Mouse (Mus musculus) layer of hippocampus, postnatal 14 days (tissue): ENCODE results near the gene Capn2. TPM values are rescaled to one million over a fixed set of nuclear protein-coding genes. Genes with fewer than 3 reads are reported as not detected.
A peak's percentile ranks its signal among the peaks of the same experiment; 100 is the strongest.

ENCODE experiments used
- DNase-seq, 2 experiments: peaks; one replicate each; pipeline ENCODE4 v3.0.0; 2021 to 2022; ENCODE audit warnings: low spot score in 2 of 2, mixed read lengths in 1 of 2
- total RNA-seq, 2 experiments: library from RNA; stranded (reverse); gene quantifications; 2 replicates each; pipeline ENCODE4 v1.2.3; 2021

Gene Capn2
- total RNA-seq, 2 experiments from 2014 or later = 67.8 to 69.2 TPM

- no peak for DNase-seq
Measured at GRCm38 (mm10) chr1:182465309-182465708, 52.1 kb downstream of the Capn2 start.

GRCm38 (mm10) chr1:182461813-182462212 lies 55.6 kb downstream of the Capn2 start:
- peak; percentile 44 to 71 for DNase-seq

- no peak for DNase-seq
Measured at GRCm38 (mm10) chr1:182461261-182461660, 56.1 kb downstream of the Capn2 start.

- DNase-seq = no peak
Measured at GRCm38 (mm10) chr1:182460291-182461244, 56.8 kb downstream of the Capn2 start.

GRCm38 (mm10) chr1:182459436-182459835 lies 58.0 kb downstream of the Capn2 start:
- DNase-seq = no peak

GRCm38 (mm10) chr1:182458556-182458955 lies 58.9 kb downstream of the Capn2 start:
- no peak for DNase-seq

DNA sequence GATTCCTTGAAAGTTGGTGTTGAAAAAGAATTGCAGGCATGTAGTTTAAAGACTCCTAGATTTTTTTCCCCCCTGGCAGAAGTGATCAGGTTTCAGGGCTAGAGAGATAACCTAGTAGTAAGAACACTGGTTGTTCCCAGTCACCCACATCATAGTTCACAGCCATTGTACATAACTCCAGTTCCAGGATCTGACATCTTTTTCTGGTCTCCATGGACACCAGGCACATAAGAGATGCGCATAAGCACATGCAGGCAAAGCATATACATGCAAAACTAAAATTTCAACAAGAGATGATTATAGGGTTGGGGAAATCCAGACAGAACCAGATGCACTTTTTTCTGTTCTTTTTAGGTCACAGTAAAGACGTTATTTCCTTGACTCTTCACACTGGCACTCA lies 62.3 kb downstream of the Capn2 start:
- DNase-seq = no peak

DNA sequence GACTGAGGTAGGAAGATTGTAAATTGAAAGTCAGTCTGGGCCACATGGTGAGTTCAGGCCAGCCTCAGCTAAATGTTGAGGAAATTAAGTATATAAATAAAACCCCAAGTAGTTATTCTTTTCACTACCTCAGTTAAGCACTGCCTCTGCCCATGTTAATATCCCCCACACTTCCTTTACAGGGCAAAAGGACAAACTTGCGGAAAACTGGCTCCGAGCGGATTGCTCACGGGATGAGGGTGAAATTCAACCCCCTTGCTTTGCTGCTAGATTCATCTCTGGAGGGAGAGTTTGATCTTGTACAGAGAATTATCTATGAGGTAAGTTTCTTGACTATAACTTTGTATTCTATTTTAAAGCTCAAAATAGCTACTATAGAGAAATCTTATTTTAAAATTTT lies 64.9 kb downstream of the Capn2 start:
- DNase-seq = no peak

- peak in 1 of 2 experiments; percentile 63 for DNase-seq
Measured at GRCm38 (mm10) chr1:182448276-182449035, 69.0 kb downstream of the Capn2 start.

GRCm38 (mm10) chr1:182444116-182444515 lies 73.3 kb downstream of the Capn2 start:
- DNase-seq = no peak

DNA sequence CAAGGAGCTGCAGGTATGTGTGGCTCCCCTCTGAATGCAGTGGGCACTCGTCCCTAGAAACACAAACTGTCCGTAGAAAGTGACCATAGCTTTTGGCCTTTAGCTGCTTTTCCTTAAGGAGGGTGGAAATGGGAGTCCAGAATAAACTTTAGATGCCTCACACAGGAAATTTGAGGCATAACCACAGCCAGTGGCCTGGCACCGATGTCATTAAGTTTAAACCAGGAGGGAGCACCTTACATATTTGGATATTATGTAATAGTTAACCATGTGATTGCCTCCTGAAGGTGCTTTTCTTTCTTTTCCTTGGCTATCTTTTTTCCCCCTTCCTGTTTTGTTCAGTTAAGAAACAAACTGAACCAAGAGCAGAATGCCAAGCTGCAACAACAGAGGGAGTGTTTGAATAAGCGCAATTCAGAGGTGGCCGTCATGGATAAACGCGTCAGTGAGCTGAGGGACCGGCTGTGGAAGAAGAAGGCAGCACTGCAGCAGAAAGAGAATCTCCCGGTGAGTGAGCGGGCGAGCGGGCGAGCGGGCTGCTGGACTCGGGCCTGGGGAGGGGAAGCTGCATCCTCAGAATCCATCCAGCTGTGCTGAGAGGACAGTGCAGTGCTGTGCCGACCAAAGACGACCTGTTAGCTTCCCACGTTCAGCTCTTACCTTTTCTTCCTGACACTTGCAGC lies 75.5 kb downstream of the Capn2 start:
- DNase-seq = no peak

DNA sequence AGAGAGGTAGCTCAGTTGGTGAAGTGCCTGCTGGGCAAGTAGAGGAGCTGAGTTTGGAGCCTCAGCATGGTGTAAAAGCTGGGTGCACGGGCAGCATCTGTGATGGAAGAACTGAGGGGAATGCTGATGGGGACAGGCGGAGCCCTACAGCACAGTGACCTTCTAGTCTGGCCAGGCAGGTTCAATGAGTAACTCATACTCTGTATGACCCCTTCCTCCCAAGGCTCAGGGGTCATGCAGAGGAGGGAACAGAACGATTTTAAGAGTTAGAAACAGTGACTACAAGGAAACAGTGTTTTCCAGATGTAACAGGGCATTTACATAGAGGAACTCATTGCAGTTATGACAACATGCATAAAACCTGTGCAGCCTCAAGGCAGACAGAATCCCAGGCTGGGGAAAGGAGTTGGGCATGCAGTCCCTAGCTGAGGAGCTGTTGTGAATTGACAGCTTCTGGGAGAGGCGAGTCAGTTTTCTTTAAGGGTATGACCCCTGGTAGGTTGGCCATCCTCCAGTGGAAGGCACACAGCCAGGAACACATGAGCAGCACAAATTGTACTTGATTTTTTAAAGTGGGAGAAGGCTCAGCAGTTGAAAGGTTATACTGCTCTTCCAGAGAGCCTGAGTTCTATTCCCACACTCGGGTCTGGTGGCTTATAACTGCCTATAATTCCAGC lies 77.7 kb downstream of the Capn2 start:
- DNase-seq = peak; percentile 34 to 74

DNA sequence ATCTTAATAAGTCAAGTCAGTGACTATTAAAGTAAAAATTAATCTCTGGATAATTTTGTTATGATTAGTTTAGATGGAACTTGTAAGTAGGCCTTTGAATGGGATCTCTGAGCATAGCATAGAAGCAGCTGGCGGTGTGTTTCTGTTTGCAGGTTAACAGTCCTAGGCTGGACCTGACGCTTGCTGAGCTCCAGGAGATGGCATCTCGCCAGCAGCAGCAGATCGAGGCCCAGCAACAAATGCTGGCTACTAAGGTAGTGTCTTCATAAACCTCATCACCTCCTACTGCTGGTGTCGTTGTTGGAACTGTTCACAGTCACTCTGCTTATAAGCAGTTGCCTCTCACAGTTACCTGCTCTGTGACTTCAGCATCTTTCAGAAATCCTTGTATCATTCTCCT lies 80.7 kb downstream of the Capn2 start:
- no peak for DNase-seq

GRCm38 (mm10) chr1:182432059-182432458 lies 85.3 kb downstream of the Capn2 start:
- DNase-seq = no peak

GRCm38 (mm10) chr1:182430676-182431075 lies 86.7 kb downstream of the Capn2 start:
- no peak for DNase-seq

GRCm38 (mm10) chr1:182429826-182430225 lies 87.6 kb downstream of the Capn2 start:
- DNase-seq = no peak

- no peak for DNase-seq
Measured at GRCm38 (mm10) chr1:182427426-182427825, 90.0 kb downstream of the Capn2 start.

- DNase-seq = no peak
Measured at GRCm38 (mm10) chr1:182426444-182426843, 91.0 kb downstream of the Capn2 start.

DNA sequence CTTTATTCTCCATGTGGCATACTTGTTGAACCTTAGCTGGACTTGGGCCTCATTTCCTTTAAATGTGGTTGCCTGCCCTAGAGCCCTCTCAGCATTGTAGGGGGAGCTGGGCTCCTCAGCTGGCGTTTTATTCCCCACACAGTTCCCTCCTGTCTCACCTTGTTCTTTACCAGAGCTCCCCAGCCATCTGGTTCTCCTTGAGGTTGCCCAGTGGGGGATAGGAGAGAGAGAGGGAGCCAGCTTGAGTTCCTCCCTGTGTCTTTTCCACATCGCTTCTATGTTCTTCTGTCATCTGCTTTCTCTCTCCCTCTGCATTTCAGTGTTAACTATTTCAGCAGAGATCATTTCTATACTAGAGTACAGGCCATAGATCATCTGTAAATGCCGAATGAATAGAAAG lies 92.2 kb downstream of the Capn2 start:
- DNase-seq = no peak

GRCm38 (mm10) chr1:182424274-182424673 lies 93.1 kb downstream of the Capn2 start:
- no peak for DNase-seq

- no peak for DNase-seq
Measured at GRCm38 (mm10) chr1:182419481-182419880, 97.9 kb downstream of the Capn2 start.
